Mouse (Mus musculus) heart, embryonic 10.5 days (tissue): ENCODE data around the gene Myo3a. TPM values are rescaled to one million over a fixed set of nuclear protein-coding genes. Genes with fewer than 3 reads are reported as not detected.

Experiments used
- microRNA-seq: library from miRNA; unstranded; fragments of <30 nt; microRNA quantifications from one replicate; pipeline ENCODE4, GENCODE M21; 2017
- polyA plus RNA-seq: library from polyadenylated mRNA; unstranded; fragments of >200 nt; fragmentation: Nextera tagmentation; extraction: Ambion mirVana; gene quantifications from 2 replicates; pipeline ENCODE4 v1.2.1, GENCODE M21; 2016

Gene Myo3a
- polyA plus RNA-seq, 1 experiment from 2014 or later: not detected

Small RNA genes lying within 50 kb of the gene (microRNA-seq; reads per million reads assigned to microRNA genes)
- not detected for gene Gm23636
- gene Mir3967: not detected
